Mouse (Mus musculus) liver, embryonic 14.5 days (tissue): ENCODE results near the gene Swt1.
A peak's percentile ranks its signal among the peaks of the same experiment; 100 is the strongest.

Experiments
- CTCF ChIP-seq: IDR thresholded peaks from 2 replicates; pipeline ENCODE4 v1.5.1; 2016; ENCODE audit warnings: antibody characterized with exemption, low read depth, control low read depth
- EP300 ChIP-seq: IDR thresholded peaks from 2 replicates; pipeline ENCODE4 v1.6.1; 2016; ENCODE audit warnings: antibody characterized with exemption, low read depth

- TF ChIP-seq CTCF (peak; percentile 33; the same call in 1 of the 2 replicates), EP300 (no peak)
Measured at GRCm38 (mm10) chr1:151343571-151344282, 84.5 kb downstream of the Swt1 start.
